Mouse (Mus musculus): Measurements from ENCODE around the gene Cnpy3.
"Not testable (repeated sequence)": the region's sequence is repeated elsewhere in the genome, so short reads cannot be mapped to it uniquely, and the experiment has no call there.

Gene Cnpy3

DNA sequence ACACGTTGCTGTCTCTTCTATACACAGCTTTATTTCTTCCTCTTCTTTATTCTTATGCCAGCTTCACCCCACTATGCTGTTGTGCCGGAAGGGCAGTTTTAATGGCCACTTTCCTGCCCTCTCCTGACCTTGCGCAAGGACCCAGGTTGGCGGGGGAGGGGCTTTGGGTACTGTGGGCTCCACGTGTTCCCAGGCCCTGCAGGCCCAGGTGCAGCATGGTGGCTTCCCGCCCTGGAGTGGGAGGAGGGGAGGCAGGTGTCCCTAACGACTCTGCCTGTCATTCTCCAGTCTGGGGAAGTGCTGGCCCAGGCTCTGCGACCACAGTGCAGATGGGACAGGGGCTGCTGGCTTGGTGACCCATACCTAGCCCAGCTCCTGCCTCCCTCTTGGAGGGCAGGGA is 15.9 kb upstream of the Cnpy3 start:
- ATAC-seq (ENCODE audit: insufficient number of reproducible peaks, low FRiP score, low TSS enrichment) = no peak

DNA sequence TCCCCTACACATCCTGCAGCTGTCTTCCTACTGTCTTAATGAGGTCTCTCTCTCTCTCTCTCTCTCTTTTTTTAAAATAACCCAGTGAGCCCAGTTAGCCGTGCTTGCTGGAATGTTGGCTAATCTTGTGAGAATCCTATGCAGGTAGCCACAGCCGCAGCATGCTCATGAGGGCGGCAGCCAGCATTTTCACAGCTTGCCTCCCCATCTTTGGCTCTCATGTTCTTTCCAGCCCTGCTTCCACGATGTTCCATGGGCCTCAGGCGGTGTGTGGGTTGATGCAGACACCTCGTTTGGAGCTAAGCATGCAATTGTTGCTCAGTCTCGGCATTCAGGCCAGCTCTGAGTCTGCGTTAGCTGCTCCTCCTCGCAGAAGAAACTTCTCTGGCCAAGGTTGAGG is 12.9 kb upstream of the Cnpy3 start:
- not testable (repeated sequence) for ATAC-seq (ENCODE audit: insufficient number of reproducible peaks, low FRiP score, low TSS enrichment)

GRCm38 (mm10) chr17:46763544-46763943 is 11.5 kb upstream of the Cnpy3 start, which contains the start of gene Ptcra:
Gene Ptcra, minus strand, starts transcription at chr17:46763712.
- no peak for ATAC-seq (ENCODE audit: insufficient number of reproducible peaks, low FRiP score, low TSS enrichment)

GRCm38 (mm10) chr17:46758753-46759152 is 6.7 kb upstream of the Cnpy3 start:
- ATAC-seq (ENCODE audit: insufficient number of reproducible peaks, low FRiP score, low TSS enrichment) = no peak

DNA sequence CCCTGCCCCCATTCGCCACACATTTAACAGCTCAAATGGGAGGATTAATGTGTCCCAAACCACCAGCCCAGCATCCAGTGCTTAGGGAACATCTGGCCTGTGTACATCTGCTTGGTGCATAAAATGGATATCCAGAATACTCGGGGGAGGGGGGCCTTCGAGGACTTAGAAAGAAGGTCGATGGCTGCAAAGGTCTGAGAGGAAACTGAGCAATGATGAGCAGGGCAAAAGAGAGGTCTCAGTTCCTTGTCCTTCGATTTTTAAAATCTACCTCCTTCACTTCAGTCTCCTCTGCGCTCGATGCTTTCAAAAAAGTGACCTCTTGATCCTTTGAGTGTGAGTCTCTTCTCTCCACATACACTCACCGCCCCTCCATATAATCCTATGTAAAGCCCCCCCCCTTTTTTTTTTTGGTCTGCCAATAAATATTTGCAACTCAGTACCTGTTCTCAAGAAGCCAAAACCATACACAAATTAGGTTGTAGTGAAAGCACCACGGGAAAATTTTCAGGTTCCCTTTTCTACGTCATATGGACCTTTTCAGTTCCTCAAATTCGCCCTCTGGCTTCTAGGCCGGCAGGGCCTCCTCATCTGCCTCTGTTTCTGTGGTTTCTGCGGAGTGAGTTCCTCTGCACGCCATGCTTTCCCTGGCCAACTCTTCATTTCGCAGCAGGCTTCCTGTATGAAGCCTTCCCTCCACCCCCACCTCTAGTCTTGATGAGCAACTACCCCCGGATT is 789 bp downstream of the Cnpy3 start:
- ATAC-seq (ENCODE audit: insufficient number of reproducible peaks, low FRiP score, low TSS enrichment) = peak; percentile 26; the same call in 1 of the 2 replicates

GRCm38 (mm10) chr17:46750580-46750979 is 1.4 kb downstream of the Cnpy3 start:
- no peak for ATAC-seq (ENCODE audit: insufficient number of reproducible peaks, low FRiP score, low TSS enrichment)

DNA sequence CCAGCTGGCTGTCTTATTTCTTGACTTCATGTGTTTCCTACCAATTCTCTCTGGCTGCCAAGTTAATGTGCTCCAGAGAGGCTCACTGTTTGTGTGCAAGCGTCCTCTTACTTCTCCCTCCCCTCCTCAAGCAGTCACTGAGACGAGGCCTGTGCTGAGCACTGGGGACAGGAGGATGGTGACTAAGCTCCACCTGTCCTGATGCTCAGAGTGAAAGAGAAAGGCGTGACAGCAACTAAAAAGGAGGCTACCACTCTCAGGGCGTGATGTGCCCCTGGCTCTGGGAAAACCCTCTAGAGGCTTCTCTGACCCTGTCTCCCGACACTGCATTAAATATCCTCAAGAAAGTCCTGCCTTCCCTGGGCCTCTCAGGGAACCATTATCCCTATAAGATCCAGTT is 2.7 kb downstream of the Cnpy3 start:
- ATAC-seq (ENCODE audit: insufficient number of reproducible peaks, low FRiP score, low TSS enrichment) = no peak

- no peak for ATAC-seq (ENCODE audit: insufficient number of reproducible peaks, low FRiP score, low TSS enrichment)
Measured at GRCm38 (mm10) chr17:46747806-46748205, 4.2 kb downstream of the Cnpy3 start.

DNA sequence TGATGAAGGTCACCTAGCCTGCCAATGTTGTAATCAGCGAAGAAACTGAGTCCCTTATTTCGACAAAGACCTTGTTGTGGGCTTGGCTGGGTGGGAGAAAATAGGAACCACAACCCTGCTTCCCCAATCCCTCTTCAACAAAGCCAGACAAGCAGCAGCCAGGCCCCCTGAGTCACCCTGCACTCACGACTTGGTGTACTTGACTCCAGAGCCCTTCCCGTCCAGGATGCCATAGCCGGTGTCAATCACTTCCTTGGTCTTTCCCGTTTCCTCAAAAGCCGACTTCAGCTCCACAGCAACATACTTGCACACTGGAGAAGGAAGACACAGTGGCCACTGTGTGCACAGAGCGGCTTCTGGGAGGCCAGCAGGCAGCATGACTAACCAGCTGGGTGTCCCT is 4.8 kb downstream of the Cnpy3 start:
- no peak for ATAC-seq (ENCODE audit: insufficient number of reproducible peaks, low FRiP score, low TSS enrichment)

DNA sequence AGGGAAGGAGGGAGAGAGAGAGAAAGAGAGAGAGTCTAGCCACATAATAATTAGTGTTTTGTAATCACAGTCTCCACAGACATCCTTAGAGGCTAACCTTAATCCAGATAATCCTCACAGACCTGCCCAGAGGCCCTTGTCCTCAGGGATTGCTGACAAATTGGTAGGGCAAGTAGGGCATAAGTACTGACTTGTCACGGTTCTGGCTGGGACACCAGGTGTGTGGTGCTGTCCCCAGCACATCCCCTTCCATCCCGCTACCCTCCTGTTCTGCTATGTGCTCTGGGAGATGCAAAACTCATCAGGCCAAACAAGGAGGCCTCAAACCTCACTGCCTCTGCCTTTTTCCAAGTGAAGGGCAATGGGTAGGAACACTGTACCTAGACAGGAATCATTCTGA is 6.5 kb downstream of the Cnpy3 start:
- no peak for ATAC-seq (ENCODE audit: insufficient number of reproducible peaks, low FRiP score, low TSS enrichment)

DNA sequence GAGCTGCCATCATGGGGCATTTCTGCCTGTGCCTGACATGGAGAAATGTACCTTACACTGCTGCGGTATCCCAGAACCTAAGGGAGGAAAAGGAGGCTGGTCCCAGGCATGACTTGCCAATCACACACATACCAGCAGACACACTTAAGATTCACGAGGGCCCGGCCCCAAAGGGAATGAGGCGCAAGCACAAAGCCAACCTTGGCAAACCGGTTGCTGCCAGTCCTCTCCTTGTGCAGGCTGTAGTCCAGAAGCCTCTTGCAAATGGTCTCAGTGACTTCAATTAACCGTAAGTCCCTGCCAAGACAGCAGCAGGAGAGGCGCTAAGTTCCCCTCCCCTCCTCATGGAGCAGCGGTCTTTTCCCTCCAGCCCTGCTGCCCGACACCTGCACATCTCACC is 9.0 kb downstream of the Cnpy3 start:
- ATAC-seq (ENCODE audit: insufficient number of reproducible peaks, low FRiP score, low TSS enrichment) = no peak

DNA sequence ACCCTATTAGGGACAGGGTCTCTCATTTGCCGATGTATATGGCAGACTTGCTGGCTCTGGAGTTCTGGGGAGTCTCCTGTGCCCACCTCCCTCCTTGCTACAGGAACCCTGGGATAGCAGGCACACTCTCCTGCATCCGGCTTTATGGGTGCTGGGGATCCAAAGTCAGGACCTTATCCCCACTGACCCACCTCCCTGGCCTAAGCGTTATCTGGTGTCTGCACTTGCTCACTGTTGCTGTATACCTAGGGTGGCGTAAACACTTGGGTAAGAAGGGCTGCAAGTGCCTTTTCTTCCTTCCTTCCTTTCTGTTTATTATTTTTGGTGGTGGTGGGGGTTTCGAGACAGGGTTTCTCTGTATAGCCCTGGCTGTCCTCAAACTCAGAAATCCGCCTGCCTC is 10.7 kb downstream of the Cnpy3 start:
- ATAC-seq (ENCODE audit: insufficient number of reproducible peaks, low FRiP score, low TSS enrichment) = no peak

DNA sequence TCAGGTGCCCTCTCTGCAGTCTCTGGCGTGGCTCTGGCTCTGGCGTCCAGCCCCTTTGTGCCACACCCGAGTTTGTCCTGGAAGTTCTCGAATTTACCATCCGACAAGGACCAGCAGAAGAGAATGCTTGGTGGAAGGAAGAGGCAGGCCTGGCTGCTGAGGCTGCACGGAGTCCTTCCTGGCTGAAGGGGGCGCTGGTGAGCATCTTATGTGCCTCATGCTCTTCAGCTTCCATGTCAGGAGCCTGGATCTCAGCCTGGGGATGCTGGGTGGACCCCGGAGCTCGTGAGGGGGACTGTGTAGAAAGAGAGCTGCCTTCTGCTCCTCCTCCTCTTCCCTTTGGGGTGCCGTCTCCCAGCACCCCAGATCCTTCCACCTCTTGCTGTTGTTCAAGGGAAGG is 15.9 kb downstream of the Cnpy3 start:
- no peak for ATAC-seq (ENCODE audit: insufficient number of reproducible peaks, low FRiP score, low TSS enrichment)

GRCm38 (mm10) chr17:46735287-46735686 is 16.7 kb downstream of the Cnpy3 start:
- ATAC-seq (ENCODE audit: insufficient number of reproducible peaks, low FRiP score, low TSS enrichment) = no peak

DNA sequence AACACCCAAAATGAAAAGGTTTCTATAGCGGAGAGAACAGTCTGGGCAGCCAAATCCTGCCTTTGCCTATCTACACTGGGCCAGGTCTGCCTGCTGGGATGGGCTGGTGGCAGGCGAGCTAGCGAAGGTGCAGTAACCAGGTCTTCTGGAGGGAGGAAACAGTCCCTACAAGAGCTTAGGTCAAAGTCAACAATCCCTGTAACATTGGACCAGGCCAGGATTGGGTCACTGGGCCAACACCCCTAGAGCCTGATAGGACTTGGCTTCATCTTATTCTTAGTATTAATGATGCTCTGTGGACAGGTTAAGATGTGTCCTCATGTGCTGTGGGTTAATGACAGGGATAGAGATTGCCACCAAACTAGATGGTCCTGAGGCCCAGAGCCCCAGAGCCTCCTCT is 18.0 kb downstream of the Cnpy3 start:
- ATAC-seq (ENCODE audit: insufficient number of reproducible peaks, low FRiP score, low TSS enrichment) = no peak

- ATAC-seq (ENCODE audit: insufficient number of reproducible peaks, low FRiP score, low TSS enrichment) = peak; percentile 45; the same call in 1 of the 2 replicates
Measured at GRCm38 (mm10) chr17:46728904-46729318, 23.1 kb downstream of the Cnpy3 start, which contains the start of gene Gnmt. Gene Gnmt, minus strand, starts transcription at chr17:46729168.

DNA sequence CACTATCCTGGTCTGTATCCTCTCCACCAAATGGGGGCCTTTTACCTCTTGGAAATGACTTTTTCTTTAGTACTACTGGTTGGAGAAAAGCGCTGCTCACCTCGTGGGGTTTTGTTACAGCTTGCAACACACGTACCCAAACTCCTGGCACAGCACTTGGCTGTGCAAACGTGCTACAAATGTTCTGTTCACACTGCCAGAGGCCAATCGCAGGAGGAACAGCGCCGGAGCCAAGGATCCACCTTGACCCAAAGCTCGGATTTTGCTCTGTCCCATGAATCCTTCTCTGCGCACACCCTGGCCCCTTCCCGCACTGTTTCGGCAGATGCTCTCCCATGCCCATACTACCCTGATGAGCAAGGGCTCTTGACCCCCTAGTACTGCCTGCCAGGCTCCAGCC is 23.5 kb downstream of the Cnpy3 start:
- no peak for ATAC-seq (ENCODE audit: insufficient number of reproducible peaks, low FRiP score, low TSS enrichment)

DNA sequence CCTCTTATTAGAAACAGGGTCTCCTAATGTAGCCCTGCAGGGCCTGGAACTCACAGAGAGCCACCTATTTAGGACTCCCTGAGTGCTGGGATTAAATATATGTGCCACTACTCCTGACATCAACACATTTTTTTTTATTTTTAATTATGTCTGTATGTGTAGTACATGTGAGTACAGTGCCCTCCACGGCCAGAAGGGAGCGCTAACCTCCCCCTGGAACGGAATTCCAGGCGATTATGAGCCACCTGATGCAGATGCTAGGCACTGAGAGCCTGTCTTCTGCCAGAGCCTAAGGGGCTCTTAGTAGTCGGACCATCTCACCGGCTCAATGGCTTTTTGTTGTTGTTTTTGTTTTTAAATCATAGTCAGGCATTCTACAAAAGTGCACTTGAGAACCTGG is 24.0 kb downstream of the Cnpy3 start:
- no peak for ATAC-seq (ENCODE audit: insufficient number of reproducible peaks, low FRiP score, low TSS enrichment)

DNA sequence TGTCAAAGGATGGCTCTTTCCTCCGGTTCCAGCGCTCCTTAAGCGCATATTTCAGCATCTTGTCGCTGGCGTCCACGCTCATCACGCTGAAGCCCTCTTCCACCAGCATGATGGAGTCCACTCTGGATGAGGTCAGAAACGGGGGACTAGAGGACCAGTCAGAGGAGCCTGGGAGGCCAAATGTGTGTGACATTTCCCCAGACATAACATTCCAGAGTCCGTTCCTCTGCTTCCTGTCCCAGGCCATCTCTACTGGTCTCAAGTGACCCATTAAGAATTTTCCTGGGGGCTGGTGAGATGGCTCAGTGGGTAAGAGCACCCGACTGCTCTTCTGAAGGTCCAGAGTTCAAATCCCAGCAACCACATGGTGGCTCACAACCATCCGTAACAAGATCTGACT is 24.7 kb downstream of the Cnpy3 start:
- no peak for ATAC-seq (ENCODE audit: insufficient number of reproducible peaks, low FRiP score, low TSS enrichment)

- ATAC-seq (ENCODE audit: insufficient number of reproducible peaks, low FRiP score, low TSS enrichment) = peak; percentile 77
Measured at GRCm38 (mm10) chr17:46725731-46726645, 26.0 kb downstream of the Cnpy3 start.

GRCm38 (mm10) chr17:46725273-46725672 is 26.7 kb downstream of the Cnpy3 start:
- 0 out of 2 replicates have a peak, but pooled peaks have one; percentile 24 for ATAC-seq (ENCODE audit: insufficient number of reproducible peaks, low FRiP score, low TSS enrichment)
